Mouse (Mus musculus): ENCODE data around the gene Fmo5.

- TF ChIP-seq CTCF (IDR thresholded peaks at IDR 0.05; ENCODE audit: low read depth, low read length) (no peak), POLR2A (IDR thresholded peaks at IDR 0.05; ENCODE audit: borderline replicate concordance, low read depth, low read length) (no peak)
Observed at GRCm38 (mm10) chr3:97691443-97692017, 62.9 kb downstream of the Fmo5 start.
